Mouse (Mus musculus) testis, adult 2 months (tissue): ENCODE data around the gene AW551984.

Experiments used
- CTCF ChIP-seq: fragments of 200-500 bp; IDR thresholded peaks from 2 replicates; pipeline ENCODE4 v1.5.1; 2012; ENCODE audit warnings: low read depth, mild to moderate bottlenecking, inconsistent platforms, low read length, moderate library complexity; ENCODE audit not compliant: control insufficient read depth, insufficient read depth, insufficient replicate concordance
- POLR2A ChIP-seq: fragments of 200-500 bp; IDR thresholded peaks from 2 replicates; pipeline ENCODE4 v1.6.1; 2012; ENCODE audit warnings: low read depth, mild to moderate bottlenecking, inconsistent platforms, low read length, moderate library complexity; ENCODE audit not compliant: control insufficient read depth

DNA sequence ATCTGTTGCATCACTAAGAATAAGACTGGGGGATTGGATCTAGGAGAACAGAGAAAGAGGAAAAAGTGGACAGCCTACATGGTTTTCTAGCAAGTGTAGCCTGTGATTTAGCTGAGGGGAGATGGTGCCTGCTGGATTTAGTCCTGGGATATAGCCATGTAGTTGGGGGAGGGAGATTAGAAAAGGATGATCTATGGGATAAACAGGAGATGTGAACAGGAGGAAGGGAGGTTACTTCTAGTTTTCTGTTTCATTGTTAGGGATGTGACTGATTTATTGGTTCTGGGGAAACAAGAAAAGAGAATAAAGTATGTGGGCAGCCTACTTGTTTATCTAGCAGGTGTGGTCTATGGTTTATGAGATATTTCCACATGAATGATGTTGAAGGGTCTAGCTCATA lies 4.3 kb upstream of the AW551984 start:
- no peak for TF ChIP-seq CTCF
- TF ChIP-seq POLR2A, result no peak
